Mouse (Mus musculus): ENCODE measurements around the gene Tmem132c.

Gene Tmem132c

DNA sequence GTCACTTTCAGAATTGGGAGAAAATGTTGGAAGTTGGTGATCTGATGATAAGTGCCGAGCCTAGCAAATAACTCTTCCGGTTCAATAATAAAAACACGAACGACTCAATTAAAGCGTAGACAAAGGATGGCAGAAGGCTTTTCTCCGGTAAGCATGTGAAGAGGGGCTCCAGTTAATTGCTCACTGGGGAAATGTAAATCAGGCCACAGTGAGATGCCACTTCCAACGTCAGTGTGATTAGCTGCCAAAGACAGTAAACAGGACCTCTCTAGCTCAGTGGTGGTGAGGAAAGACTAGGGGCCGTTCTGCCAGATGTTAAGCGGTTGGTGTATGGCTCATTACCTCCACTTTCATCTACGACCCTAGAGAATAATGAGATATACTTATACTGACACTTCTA, 187.5 kb downstream of the Tmem132c start:
- no peak for DNase-seq

- no peak for DNase-seq
Measured at GRCm38 (mm10) chr5:127431561-127431960, 190.0 kb downstream of the Tmem132c start.

DNA sequence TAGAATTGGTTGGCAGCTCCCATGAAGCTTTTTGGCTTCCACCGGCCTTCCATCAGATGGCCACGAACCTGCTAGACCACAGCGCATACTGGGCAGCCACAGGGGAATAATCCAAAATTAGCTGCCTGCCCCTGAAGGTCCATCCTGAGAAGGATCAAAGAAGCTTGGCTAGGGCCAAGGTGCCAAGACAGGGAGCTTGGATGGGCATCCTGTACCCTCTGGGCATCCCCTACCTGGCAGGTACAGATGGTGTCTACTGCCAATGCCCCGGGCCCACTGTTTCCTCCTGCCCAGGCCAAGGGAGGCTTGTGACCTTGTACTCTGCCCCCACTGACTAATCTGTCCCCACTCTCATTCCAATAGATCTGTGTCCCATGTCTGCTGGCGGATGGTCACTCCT, 195.2 kb downstream of the Tmem132c start:
- DNase-seq: no peak

- DNase-seq: no peak
Measured at GRCm38 (mm10) chr5:127438639-127439038, 197.0 kb downstream of the Tmem132c start.

DNA sequence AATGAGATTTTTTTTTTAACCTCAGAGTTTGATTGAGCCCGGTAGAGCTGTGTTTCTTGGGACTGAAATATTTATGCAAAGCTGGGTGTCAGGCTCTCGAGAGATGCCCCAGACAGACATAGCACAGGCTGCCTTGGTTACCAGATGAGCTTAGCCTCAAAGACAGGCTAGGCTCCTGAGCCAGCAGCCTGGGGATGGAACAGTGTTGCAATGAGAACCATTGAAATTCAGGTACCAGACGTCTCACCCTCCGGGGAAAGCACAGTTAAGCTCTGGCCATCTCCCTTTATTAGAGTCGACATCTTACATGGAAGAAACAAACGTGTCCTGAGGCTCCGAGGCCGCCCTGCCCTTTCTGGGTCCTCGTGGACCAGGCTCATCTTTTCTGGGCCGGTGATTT, 200.4 kb downstream of the Tmem132c start:
- DNase-seq: no peak

DNA sequence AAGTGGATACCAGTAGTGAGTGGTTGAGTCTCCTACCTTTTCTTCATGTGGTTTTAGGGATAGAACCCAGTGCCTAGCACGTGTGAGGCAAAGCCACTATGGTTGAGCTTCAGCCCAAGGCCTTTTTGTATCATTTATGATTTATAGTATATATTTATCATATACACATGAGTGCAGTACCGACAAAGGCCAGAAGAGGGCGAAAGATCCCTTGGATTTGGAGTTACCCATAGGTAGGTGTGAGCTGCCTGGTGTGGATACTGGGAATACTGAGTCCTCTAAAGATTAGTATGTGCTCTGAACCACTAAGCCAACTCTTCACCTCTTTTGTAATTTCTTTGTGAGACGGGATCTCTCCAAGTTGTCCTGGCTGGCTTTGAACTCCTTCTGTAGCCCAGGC, 212.0 kb downstream of the Tmem132c start:
- peak; percentile 9 for DNase-seq

- DNase-seq: no peak
Measured at GRCm38 (mm10) chr5:127454068-127454467, 212.5 kb downstream of the Tmem132c start.

- DNase-seq: no peak
Measured at GRCm38 (mm10) chr5:127456076-127456475, 214.5 kb downstream of the Tmem132c start.

DNA sequence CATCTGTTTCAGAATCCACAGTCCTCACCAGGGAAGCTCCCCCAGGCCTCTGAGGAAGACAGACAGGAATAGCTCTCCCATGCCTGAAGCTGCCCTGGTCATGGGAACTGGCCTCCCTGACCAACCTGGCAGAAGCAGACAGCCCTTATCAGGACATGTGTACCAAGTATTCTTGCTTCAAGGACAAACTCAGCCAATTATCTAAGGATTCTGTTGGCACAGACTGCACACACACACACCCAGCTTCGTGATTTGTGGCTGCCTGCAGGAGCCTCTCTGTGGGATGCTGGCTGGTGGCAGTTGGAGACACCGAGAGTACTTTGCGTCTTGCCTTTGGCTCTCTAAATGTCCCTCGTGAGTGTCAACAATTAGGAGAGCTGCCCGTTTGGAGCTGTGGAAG, 226.5 kb downstream of the Tmem132c start:
- no peak for DNase-seq

DNA sequence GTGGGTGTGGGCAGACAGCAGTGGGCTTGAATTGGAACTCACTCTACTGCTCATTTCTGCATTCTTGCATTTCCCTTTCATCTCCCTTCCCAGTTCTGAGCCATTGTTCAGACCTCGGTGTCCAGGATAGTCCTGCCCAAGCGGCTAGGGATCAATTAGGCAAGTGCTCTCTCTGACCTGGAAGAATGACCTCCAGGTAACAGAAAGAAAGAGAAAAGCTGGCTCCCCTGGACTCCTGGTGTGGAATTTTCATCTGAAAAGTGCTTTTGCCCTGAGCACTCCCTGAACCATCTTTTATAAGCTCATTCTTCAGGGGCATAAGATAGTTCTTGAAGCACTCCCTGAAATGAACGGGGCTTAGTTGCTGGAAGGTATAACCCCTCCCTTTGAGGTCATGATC, 228.7 kb downstream of the Tmem132c start:
- DNase-seq: no peak

DNA sequence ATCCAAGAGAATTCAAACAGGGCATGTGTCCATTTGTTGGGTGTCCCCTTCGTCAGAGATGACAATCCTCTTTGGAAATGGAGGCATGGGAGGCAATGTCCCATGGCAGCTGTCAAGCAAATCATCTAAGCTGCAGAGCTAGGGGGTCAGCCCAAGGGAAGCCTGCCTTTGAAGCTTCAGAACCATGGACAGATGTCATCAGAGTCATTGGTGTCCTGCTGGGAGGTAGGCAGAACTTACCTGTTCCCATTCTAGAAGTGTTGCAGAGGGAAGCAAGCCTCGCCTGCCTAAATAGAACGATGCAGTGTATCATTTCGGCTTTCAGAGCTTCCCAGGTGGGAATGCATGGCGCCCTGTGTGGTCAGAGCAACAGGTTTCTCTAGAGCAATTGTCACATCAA, 230.3 kb downstream of the Tmem132c start:
- no peak for DNase-seq

DNA sequence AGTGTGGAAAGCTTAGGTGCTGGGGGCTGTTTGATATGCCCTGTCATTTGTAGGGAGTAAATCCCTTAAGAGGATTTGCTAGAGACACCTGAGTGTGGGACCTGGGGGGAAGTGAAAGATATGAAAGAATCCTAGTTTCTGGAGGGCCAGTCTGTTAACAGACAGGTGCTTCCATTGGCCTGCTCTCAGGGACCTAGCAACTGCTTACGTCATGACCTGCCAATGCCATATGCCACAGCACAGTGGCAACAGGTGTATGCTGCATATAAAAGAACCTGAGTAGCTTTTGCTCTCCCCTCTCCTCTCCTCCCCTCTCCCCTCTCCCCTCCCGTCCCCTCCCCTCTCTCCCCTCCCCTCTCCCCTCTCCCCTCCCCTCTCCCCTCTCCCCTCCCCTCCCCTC, 232.1 kb downstream of the Tmem132c start:
- DNase-seq: no peak

- DNase-seq: no peak
Measured at GRCm38 (mm10) chr5:127474856-127475255, 233.2 kb downstream of the Tmem132c start.

DNA sequence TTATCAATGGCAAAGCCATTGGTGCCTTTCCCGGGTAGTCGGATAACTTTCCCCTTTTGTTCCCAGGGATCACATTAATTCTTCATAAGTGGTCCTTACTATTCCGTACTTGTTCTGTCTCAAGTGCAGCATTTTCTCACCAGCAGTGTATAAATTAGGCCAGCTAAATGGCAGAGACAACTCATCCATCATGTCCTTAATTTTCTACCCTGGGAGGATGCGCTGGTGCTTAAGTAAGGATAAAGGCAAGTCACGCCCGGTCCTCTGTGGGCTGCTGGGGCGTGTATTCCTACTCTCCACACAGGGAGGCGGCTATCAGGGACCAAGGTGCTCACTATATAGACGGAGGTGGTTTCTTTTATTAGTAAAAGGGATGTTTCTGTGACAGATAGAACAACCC, 236.2 kb downstream of the Tmem132c start:
- no peak for DNase-seq

DNA sequence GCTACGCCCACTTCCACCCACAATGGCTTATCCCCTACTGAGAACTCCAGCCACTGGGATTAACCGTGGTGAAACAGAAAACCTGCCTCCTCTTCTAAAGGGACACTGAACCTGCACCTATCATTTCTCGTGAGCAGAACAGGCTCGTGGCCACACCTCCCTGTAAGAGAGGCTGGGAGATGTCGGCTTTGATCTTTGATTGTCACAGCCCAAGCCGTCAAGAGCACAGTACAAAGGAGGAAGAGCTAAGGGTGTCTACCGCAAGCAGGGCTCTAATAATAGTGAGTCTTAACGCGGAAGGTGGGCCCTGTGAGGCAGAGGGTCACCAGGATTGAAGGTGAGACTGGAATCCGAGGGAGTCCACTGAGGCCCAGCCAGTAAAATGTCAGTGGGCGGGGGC, 236.7 kb downstream of the Tmem132c start:
- DNase-seq: no peak

- no peak for DNase-seq
Measured at GRCm38 (mm10) chr5:127480931-127481330, 239.3 kb downstream of the Tmem132c start.

DNA sequence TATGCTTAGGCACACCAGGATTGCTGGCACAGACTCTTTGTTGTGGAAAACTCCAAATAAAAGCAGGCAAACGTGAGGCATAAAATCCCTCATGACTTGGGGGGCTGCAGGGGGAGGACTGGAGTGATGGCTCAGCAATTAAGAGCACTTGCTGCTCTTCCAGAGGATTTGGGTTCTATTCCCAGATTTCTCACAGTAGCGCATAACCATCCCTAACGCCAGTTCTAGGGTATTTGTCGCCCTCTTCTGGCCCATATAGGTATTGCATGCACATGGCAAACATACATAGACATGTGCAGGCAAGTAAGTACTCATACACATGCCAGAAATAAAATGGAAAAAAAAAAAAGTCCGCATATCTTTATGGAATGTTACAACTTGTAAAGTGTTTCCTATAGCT, 239.8 kb downstream of the Tmem132c start:
- peak; percentile 44 for DNase-seq

DNA sequence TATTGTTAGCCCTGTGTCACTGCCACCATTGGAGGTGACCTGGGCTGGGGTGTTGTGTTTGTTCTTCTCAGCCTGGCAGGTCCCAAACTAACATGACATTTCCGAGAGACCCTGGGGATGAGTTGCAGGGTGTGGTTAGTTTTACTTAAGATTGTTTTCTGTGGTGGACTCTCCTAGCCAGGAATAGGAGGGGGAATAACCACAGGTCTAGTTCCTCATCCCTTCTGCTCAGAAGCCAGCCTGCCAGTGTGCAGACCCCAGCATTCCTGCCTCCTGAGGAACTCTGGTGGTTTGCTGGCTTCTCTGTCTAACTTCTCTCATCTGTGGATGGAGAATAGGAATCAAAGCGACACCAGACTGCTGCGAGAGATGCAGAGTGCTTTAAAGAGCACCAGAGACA, 240.7 kb downstream of the Tmem132c start:
- DNase-seq: no peak

GRCm38 (mm10) chr5:127483955-127484659, 242.5 kb downstream of the Tmem132c start:
- DNase-seq: no peak

DNA sequence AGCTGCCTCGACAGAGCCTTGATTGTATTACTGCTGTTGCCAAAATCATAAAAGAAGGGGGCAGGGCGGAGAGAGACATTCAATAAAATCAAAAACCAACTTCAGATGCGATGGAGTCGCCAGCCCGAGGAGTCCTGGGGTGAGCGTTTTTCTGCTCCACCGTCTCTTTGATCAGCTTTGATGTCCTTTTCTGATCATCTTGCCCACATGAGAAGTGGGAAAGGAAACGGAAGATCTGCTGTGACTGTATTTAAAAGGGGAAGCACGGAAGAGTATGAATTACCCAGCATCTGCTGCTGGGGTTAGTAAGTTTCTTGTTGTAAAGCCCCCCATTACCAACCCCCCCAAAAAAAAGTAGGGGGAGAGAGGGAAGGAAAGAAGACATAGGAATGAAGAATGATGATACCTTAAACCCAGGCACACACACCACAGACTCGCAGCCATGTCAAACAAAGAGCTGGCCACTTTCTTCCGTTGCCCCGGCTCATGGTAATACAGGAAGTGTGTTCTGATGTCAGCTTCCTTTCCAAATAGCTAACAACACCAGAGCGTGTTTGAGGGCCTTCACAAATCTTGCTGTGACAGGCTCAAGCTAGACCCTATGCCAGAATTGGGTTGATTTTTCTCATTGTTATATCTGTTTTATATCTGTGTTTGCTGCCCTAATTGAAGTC, 243.3 kb downstream of the Tmem132c start:
- DNase-seq: no peak

DNA sequence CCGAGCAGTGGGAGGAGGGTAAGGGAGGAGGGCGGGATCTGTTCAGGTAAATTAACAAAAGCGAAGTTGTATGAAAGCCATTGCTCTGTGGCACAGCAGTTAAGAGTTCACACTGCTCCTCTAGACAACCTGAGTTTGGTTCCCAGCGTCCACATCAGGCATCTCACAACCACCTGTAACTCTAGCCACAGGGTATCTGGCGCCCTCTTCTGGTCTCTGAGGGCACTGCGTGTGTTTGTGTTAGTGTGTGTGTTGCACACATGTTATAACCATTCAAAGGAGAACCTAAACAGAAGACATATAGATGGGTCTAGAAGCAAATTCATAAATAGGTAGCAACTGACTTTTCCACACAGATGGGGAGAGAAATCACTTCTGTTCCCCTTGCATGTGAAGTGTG, 245.6 kb downstream of the Tmem132c start:
- no peak for DNase-seq

- DNase-seq: no peak
Measured at GRCm38 (mm10) chr5:127488666-127489065, 247.1 kb downstream of the Tmem132c start.

DNA sequence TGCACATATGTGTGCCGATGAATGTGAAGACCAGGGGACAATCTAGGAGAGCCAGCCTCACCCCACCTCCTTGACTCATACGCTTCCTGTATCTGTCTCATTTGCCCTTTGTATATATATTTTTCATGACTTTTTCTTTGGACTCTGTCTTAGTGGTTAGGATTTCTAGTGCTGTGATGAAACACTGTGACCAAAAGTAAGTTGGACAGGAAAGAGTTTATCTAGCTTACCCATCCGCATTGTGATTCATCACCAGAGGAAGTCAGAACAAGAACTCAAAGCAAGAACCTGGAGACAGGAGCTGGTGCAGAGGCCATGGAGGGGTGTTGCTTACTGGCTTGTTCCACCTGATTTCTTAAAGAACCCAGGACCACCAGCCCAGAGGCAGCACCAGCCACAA, 250.1 kb downstream of the Tmem132c start:
- no peak for DNase-seq

GRCm38 (mm10) chr5:127496895-127497294, 255.3 kb downstream of the Tmem132c start:
- DNase-seq: no peak
